Comparison of ENCODE assay signal across 21 mouse cellular contexts in genomic region chr11:69476802-69477201, GRCm38 (mm10).
DNase-seq lines count a peak whose midpoint lies in the region; ATAC-seq lines count a peak whose summit lies in the region.
"Had no signal": no experiment of that assay in that cellular context is flagged by ENCODE, and none has a peak within 500 bp of the region (broad histone marks: within the 10 kb centered on the region; RNA-seq: fewer than 3 reads in every experiment).

No protein-coding gene starts in this region.

- 0 out of 2 replicates have a peak, but pooled peaks have one; percentile 26 for ATAC-seq in intestine, embryonic 16.5 days
- ATAC-seq in intestine, embryonic 15.5 days = no peak
- no peak for ATAC-seq in neural tube, embryonic 15.5 days (ENCODE audit: low FRiP score)
- no peak for ATAC-seq in midbrain, embryonic 13.5 days
- ATAC-seq: CD4-positive, CD25-positive, alpha-beta regulatory T cell, adult 4 months; forebrain, embryonic 15.5 days had no signal

- H3K36me3 ChIP-seq in intestine, embryonic 16.5 days (ENCODE audit: control insufficient read depth, insufficient read depth, low read length) = no peaks in the 10 kb centered on the region
- no peaks in the 10 kb centered on the region for H3K36me3 ChIP-seq in intestine, embryonic 15.5 days
- no peaks in the 10 kb centered on the region for H3K36me3 ChIP-seq in neural tube, embryonic 15.5 days
- H3K36me3 ChIP-seq in midbrain, embryonic 13.5 days = no peaks in the 10 kb centered on the region
- H3K36me3 ChIP-seq: embryonic facial prominence, embryonic 12.5 days; forebrain, embryonic 15.5 days; G1E; heart, embryonic 10.5 days had no signal

- no peak overlapping the region for H3K4me2 ChIP-seq in intestine, embryonic 16.5 days (ENCODE audit: low read depth, low read length)
- no peak overlapping the region for H3K4me2 ChIP-seq in intestine, embryonic 15.5 days (replicated peaks)
- no peak overlapping the region for H3K4me2 ChIP-seq in neural tube, embryonic 15.5 days
- no peak overlapping the region for H3K4me2 ChIP-seq in midbrain, embryonic 13.5 days (replicated peaks)
- H3K4me2 ChIP-seq: embryonic facial prominence, embryonic 12.5 days; forebrain, embryonic 15.5 days; hindbrain, embryonic 14.5 days had no signal

- no peak overlapping the region for H3K27ac ChIP-seq in intestine, embryonic 16.5 days (ENCODE audit: low read length)
- no peak overlapping the region for H3K27ac ChIP-seq in intestine, embryonic 15.5 days
- H3K27ac ChIP-seq in neural tube, embryonic 15.5 days (replicated peaks) = no peak overlapping the region
- H3K27ac ChIP-seq in midbrain, embryonic 13.5 days = no peak overlapping the region
- H3K27ac ChIP-seq: embryonic facial prominence, embryonic 12.5 days; forebrain, embryonic 15.5 days; hindbrain, embryonic 14.5 days had no signal

- no peaks in the 10 kb centered on the region for H3K4me1 ChIP-seq in intestine, embryonic 16.5 days (ENCODE audit: control insufficient read depth, insufficient read depth, low read length)
- no peaks in the 10 kb centered on the region; the same call in 1 of the 2 replicates for H3K4me1 ChIP-seq in intestine, embryonic 15.5 days (replicated peaks)
- no peaks in the 10 kb centered on the region for H3K4me1 ChIP-seq in neural tube, embryonic 15.5 days
- peaks cover 2% of the 10 kb centered on the region; the same call in 1 of the 2 replicates for H3K4me1 ChIP-seq in midbrain, embryonic 13.5 days (replicated peaks)
- H3K4me1 ChIP-seq: forebrain, embryonic 15.5 days had no signal

- 88% methylated on average over 10 of the region's 10 CpGs for WGBS in intestine, embryonic 16.5 days
- 91% methylated on average over 10 of the region's 10 CpGs for WGBS in intestine, embryonic 15.5 days
- 90% methylated on average over 10 of the region's 10 CpGs for WGBS in neural tube, embryonic 15.5 days
- 92% methylated on average over 10 of the region's 10 CpGs for WGBS in midbrain, embryonic 13.5 days

- H3K27me3 ChIP-seq in intestine, embryonic 16.5 days (replicated peaks; ENCODE audit: control insufficient read depth, insufficient read depth, low read length) = no peaks in the 10 kb centered on the region
- no peaks in the 10 kb centered on the region for H3K27me3 ChIP-seq in intestine, embryonic 15.5 days (replicated peaks)
- H3K27me3 ChIP-seq in neural tube, embryonic 15.5 days (replicated peaks) = no peaks in the 10 kb centered on the region
- H3K27me3 ChIP-seq in midbrain, embryonic 13.5 days = no peaks in the 10 kb centered on the region
- H3K27me3 ChIP-seq: forebrain, embryonic 15.5 days had no signal

- H3K9ac ChIP-seq in intestine, embryonic 16.5 days (ENCODE audit: low read depth, low read length) = no peak overlapping the region
- no peak overlapping the region for H3K9ac ChIP-seq in intestine, embryonic 15.5 days
- H3K9ac ChIP-seq in neural tube, embryonic 15.5 days (replicated peaks) = no peak overlapping the region
- H3K9ac ChIP-seq in midbrain, embryonic 13.5 days (replicated peaks) = no peak overlapping the region
- H3K9ac ChIP-seq: embryonic facial prominence, embryonic 12.5 days; forebrain, embryonic 15.5 days; hindbrain, embryonic 14.5 days had no signal

- no peak overlapping the region for H3K4me3 ChIP-seq in intestine, embryonic 16.5 days (ENCODE audit: low read length)
- H3K4me3 ChIP-seq in intestine, embryonic 15.5 days (replicated peaks) = no peak overlapping the region
- no peak overlapping the region for H3K4me3 ChIP-seq in neural tube, embryonic 15.5 days (replicated peaks)
- no peak overlapping the region for H3K4me3 ChIP-seq in midbrain, embryonic 13.5 days (replicated peaks)
- H3K4me3 ChIP-seq: embryonic facial prominence, embryonic 12.5 days; forebrain, embryonic 15.5 days; heart, embryonic 10.5 days had no signal

- no peaks in the 10 kb centered on the region for H3K9me3 ChIP-seq in intestine, embryonic 16.5 days (ENCODE audit: control insufficient read depth, low read length)
- no peaks in the 10 kb centered on the region for H3K9me3 ChIP-seq in intestine, embryonic 15.5 days
- H3K9me3 ChIP-seq in neural tube, embryonic 15.5 days (replicated peaks) = no peaks in the 10 kb centered on the region
- no peaks in the 10 kb centered on the region for H3K9me3 ChIP-seq in midbrain, embryonic 13.5 days
- H3K9me3 ChIP-seq: embryonic facial prominence, embryonic 12.5 days; forebrain, embryonic 15.5 days; heart, embryonic 10.5 days had no signal

- peak; percentile 63 for DNase-seq in lung, postnatal 10 days
- peak; percentile 64 to 72 for DNase-seq in lung, postnatal 4 days
- no peak for DNase-seq in cerebellum, adult 8-10 months
- DNase-seq: adrenal gland, postnatal 10 days; B cell, adult 2 months; cerebellum, adult 11 months; cerebellum, adult 9-10 months; cerebellum, postnatal 25 days; gastrocnemius, postnatal 36 days; heart, adult 18-20 months; heart, postnatal 10 days had no signal
